Mouse (Mus musculus) right cerebral cortex, postnatal 4 days (tissue): ENCODE results near the gene Shld2.
"Not testable (repeated sequence)": the region's sequence is repeated elsewhere in the genome, so short reads cannot be mapped to it uniquely, and the experiment has no call there.

ENCODE experiments used
- DNase-seq: peaks from one replicate; pipeline ENCODE4 v3.0.0-alpha.2; 2022

Gene Shld2

GRCm38 (mm10) chr14:34275225-34275624, 35.1 kb downstream of the Shld2 start:
- no peak for DNase-seq

GRCm38 (mm10) chr14:34274141-34274540, 36.2 kb downstream of the Shld2 start:
- no peak for DNase-seq

- no peak for DNase-seq
Measured at GRCm38 (mm10) chr14:34273280-34273679, 37.0 kb downstream of the Shld2 start.

GRCm38 (mm10) chr14:34268046-34268445, 42.2 kb downstream of the Shld2 start:
- no peak for DNase-seq

GRCm38 (mm10) chr14:34258525-34258924, 51.8 kb downstream of the Shld2 start:
- DNase-seq = not testable (repeated sequence)

GRCm38 (mm10) chr14:34253261-34253660, 57.0 kb downstream of the Shld2 start:
- DNase-seq = no peak

- DNase-seq = no peak
Measured at GRCm38 (mm10) chr14:34252470-34253145, 57.7 kb downstream of the Shld2 start.

GRCm38 (mm10) chr14:34240676-34241075, 69.6 kb downstream of the Shld2 start:
- DNase-seq = no peak

GRCm38 (mm10) chr14:34240263-34240662, 70.0 kb downstream of the Shld2 start:
- no peak for DNase-seq

GRCm38 (mm10) chr14:34234630-34235380, 75.5 kb downstream of the Shld2 start:
- peak; percentile 27 for DNase-seq

GRCm38 (mm10) chr14:34233846-34234245, 76.4 kb downstream of the Shld2 start:
- DNase-seq = no peak

GRCm38 (mm10) chr14:34232866-34233680, 77.2 kb downstream of the Shld2 start:
- no peak for DNase-seq

- DNase-seq = no peak
Measured at GRCm38 (mm10) chr14:34232340-34232739, 78.0 kb downstream of the Shld2 start.

- no peak for DNase-seq
Measured at GRCm38 (mm10) chr14:34228830-34229506, 81.3 kb downstream of the Shld2 start.

- no peak for DNase-seq
Measured at GRCm38 (mm10) chr14:34227981-34228380, 82.3 kb downstream of the Shld2 start.

GRCm38 (mm10) chr14:34226566-34226965, 83.7 kb downstream of the Shld2 start:
- DNase-seq = no peak

GRCm38 (mm10) chr14:34225986-34226385, 84.3 kb downstream of the Shld2 start:
- no peak for DNase-seq

- no peak for DNase-seq
Measured at GRCm38 (mm10) chr14:34223362-34223898, 86.9 kb downstream of the Shld2 start.

- no peak for DNase-seq
Measured at GRCm38 (mm10) chr14:34221416-34222077, 88.7 kb downstream of the Shld2 start.

GRCm38 (mm10) chr14:34220426-34220825, 89.9 kb downstream of the Shld2 start:
- no peak for DNase-seq

GRCm38 (mm10) chr14:34219786-34220198, 90.5 kb downstream of the Shld2 start:
- DNase-seq = no peak

- no peak for DNase-seq
Measured at GRCm38 (mm10) chr14:34219295-34219694, 91.0 kb downstream of the Shld2 start, which contains the start of gene Syt15. Gene Syt15 (plus strand): TSS chr14:34219595.
